Mouse (Mus musculus) kidney, adult 2 months (tissue): ENCODE measurements around the gene C5ar2. TPM values are rescaled to one million over a fixed set of nuclear protein-coding genes. Genes with fewer than 3 reads are reported as not detected.

ENCODE experiments used
- DNase-seq: peaks from one replicate; pipeline ENCODE4 v3.0.0; 2021
- H3K27ac ChIP-seq: fragments of 200-500 bp; 2 replicates; pipeline ENCODE4 v1.5.1; 2012; ENCODE audit warnings: low read depth, low read length, control low read depth, inconsistent platforms; ENCODE audit not compliant: insufficient read depth
- H3K27me3 ChIP-seq: fragments of 200-500 bp; replicated peaks from 2 replicates; pipeline ENCODE4 v1.6.1; 2012; ENCODE audit warnings: mild to moderate bottlenecking, moderate library complexity, low read length, inconsistent platforms; ENCODE audit not compliant: control insufficient read depth, insufficient read depth
- H3K36me3 ChIP-seq: fragments of 200-500 bp; 2 replicates; pipeline ENCODE4 v1.6.1; 2012; ENCODE audit warnings: mild to moderate bottlenecking, moderate library complexity, low read length, inconsistent platforms; ENCODE audit not compliant: control insufficient read depth, insufficient read depth
- H3K4me1 ChIP-seq: fragments of 200-500 bp; 2 replicates; pipeline ENCODE4 v1.6.1; 2011; ENCODE audit warnings: low read length; ENCODE audit not compliant: control insufficient read depth, insufficient read depth
- H3K4me3 ChIP-seq: fragments of 200-500 bp; 2 replicates; pipeline ENCODE4 v1.5.1; 2011; ENCODE audit warnings: mild to moderate bottlenecking, low read depth, low read length, control low read depth; ENCODE audit not compliant: insufficient read depth
- CTCF ChIP-seq: fragments of 200-500 bp; conservative IDR thresholded peaks from 2 replicates; pipeline ENCODE4 v1.5.1; 2011; ENCODE audit warnings: low read depth, mild to moderate bottlenecking, control low read depth, low read length, moderate library complexity, mixed read lengths; ENCODE audit not compliant: insufficient read depth, insufficient read length
- POLR2A ChIP-seq: fragments of 200-500 bp; IDR thresholded peaks from one replicate; pipeline ENCODE4 v1.6.1; 2011; ENCODE audit warnings: low read depth, low read length, control low read depth
- WGBS: fragments of 180-500 bp; shearing (Covaris S2); methylation state at CpG from one replicate; pipeline ENCODE4 v1.1.7; 2018; 5-methylcytosine and 5-hydroxymethylcytosine counted together
- polyA plus RNA-seq: library from polyadenylated mRNA; depleted of rRNA; stranded (reverse); fragments of >200 nt; gene quantifications from 2 replicates; pipeline ENCODE4 v1.2.3, GENCODE M21; 2012; rRNA removed

C5ar2 gene
- 0.34 and 0.39 TPM in 2 replicates for polyA plus RNA-seq

DNA sequence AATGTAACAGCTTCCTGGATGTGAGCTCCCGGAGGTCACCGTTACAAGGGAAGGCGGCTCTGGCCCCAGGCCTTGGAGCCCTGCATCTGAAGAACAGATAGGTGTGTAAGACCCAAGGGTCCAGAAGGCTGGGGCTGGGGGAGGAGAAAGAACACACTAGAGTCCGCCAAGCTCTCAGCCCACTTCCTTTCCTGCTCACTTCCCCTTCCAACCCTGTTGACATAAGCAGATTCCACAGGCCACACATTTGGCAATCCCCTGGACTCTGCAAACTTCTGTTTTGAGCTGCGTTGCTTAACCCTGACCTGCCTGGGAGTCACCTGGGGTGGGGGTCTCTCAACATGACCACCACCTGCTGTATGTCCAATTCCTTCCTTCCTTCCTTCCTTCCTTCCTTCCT, at the start of gene C5ar2:
Gene C5ar2 (minus strand): TSS at position 88 of the 400 bp plus-strand sequence.
- no peaks in the 10 kb centered on the region for H3K27me3 ChIP-seq
- H3K4me1 ChIP-seq = no peaks in the 10 kb centered on the region
- peak; percentile 25 for DNase-seq
- no peak for TF ChIP-seq POLR2A
- TF ChIP-seq CTCF = no peak
- WGBS = 41% methylated on average over 5 of the region's 5 CpGs
- no peaks in the 10 kb centered on the region for H3K36me3 ChIP-seq
- no peak within 1 kb of the TSS for H3K4me3 ChIP-seq
- H3K27ac ChIP-seq = no peak within 1 kb of the TSS

DNA sequence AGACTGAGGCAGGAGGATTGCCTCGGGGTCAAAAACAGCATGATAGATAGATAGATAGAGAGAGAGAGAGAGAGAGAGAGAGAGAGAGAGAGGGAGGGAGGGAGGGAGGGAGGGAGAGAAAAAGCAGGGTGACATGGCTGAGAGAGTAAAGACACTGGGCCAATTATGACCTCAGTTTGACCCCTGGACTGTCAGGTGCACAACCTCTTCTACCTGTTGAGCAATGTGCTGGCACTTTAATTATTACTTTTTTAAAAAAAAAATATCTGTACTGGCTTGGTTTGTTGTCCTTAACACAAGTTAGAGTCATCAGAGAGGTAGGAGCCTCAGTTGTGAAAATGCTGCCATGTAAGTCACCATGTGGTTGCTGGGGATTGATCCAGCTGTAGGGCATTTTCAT, 43.8 kb upstream of the C5ar2 start:
- Histone ChIP-seq H3K4me1 (no peaks in the 10 kb centered on the region), H3K36me3 (no peaks in the 10 kb centered on the region), H3K27me3 (no peaks in the 10 kb centered on the region), H3K27ac (no peak overlapping the region), H3K4me3 (no peak overlapping the region)
- 79% methylated on average over 1 of the region's 1 CpGs for WGBS
- no peak for DNase-seq
- no peak for TF ChIP-seq POLR2A
- no peak for TF ChIP-seq CTCF

DNA sequence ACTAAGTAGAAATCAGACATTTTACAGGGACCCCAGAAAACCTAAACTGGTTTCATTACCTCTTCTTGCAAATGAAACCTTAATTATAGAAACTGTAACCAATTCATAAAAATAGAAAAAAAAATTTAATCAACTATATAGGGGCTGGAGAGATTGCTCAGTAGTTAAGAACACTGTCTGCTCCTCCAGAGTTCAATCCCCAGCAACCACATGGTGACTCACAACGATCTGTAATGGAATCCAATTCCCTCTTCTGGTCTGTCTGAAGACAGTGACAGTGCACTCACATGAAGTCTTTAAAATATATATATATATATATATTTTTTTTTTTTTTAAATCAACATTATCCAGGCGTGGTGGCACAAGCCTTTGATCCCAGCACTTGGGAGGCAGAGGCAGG, 43.1 kb upstream of the C5ar2 start:
- TF ChIP-seq POLR2A (no peak), CTCF (no peak)
- Histone ChIP-seq H3K36me3 (no peaks in the 10 kb centered on the region), H3K4me3 (peak overlapping the region; percentile 36), H3K27me3 (no peaks in the 10 kb centered on the region), H3K27ac (peak overlapping the region; percentile 83; the same call in 1 of the 2 replicates), H3K4me1 (no peaks in the 10 kb centered on the region)
- no peak for DNase-seq
- WGBS = 66% methylated on average over 2 of the region's 2 CpGs

DNA sequence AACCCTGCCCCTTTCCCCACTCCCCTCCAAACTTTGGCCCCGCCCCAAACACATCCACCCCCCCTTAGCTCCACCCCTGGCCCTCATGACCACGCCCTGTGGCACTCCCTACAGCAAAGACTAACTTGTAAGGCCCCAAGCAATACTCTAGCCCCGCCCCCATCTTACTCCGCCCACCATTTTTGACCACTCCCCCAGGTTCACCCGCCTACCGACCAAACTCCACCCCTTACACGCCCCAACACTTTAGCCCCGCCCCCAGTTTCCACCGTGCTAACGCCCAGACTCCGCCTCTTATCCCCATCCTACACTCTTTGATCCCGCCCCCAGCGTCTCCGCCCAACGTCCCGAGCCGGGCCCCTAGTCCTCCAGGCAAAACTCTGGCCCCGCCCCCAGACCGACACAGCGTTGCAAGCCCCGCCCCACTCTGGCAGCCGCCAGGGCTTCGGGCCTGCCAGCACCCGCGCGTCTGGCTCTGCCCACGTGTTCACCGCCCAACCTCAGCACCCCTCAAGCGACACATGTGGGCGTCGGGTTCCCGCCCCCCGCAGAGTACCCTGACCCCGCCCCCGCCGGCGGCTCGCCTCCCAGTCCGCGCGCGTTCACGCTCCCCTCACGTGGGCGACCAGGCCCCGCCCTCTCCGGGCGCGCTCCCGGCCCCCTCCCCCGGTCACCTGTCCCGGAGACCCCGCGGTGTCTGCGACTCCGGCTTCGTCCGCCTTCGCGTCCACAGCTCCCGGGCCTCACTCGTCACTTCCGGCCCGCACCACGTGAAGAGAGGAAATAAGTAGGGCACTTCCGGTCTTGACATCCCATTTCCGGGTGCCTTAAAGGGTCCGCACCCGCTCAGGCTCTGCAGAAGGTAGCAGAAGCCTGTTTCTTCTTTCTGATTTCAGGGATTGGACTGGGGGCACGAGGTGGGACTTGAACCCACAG, 42.3 kb upstream of the C5ar2 start, which contains the start of gene Ccdc9:
Gene Ccdc9 (minus strand): TSS at position 770 of the 936 bp plus-strand sequence.
- Histone ChIP-seq H3K4me3 (peak within 1 kb of the TSS; percentile 72), H3K27me3 (no peaks in the 10 kb centered on the region), H3K4me1 (no peaks in the 10 kb centered on the region), H3K27ac (peak within 1 kb of the TSS; percentile 83), H3K36me3 (no peaks in the 10 kb centered on the region)
- TF ChIP-seq CTCF (no peak), POLR2A (peak; percentile 14)
- under 1% methylated on average over 69 of the region's 70 CpGs for WGBS
- peak; percentile 100 for DNase-seq

DNA sequence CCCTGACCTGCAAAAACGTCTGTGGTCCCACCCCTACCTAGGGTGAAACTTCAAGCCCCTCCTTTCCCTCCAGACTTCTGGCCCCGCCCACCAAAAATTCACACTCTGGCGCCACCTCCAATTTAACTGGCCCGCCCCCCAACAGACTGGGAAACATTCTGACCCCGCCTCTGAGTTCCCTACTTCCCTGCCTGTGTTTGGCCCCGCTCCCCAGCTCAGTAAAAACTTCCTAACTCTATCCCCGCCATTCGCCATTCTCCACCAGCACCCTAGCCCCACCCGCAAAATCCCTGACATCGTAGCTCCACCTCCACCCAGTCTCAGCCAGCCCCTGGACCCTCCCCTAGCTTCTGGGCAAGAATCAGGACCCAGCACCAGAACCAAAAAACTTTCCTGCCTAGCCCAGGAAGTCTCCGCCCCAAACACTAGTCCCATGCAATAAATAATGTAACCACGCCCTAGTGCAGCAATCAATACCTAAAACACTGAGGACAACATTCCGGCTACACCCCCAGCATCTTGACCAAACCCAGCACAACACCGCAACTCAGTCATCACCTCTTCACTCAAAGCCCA, 41.6 kb upstream of the C5ar2 start:
- peak overlapping the region; percentile 64 for H3K4me3 ChIP-seq
- no peaks in the 10 kb centered on the region for H3K4me1 ChIP-seq
- no peaks in the 10 kb centered on the region for H3K27me3 ChIP-seq
- no peak for TF ChIP-seq CTCF
- no peak for TF ChIP-seq POLR2A
- H3K36me3 ChIP-seq = no peaks in the 10 kb centered on the region
- WGBS = under 1% methylated on average over 14 of the region's 14 CpGs
- H3K27ac ChIP-seq = peak overlapping the region; percentile 73
- DNase-seq = peak; percentile 91

DNA sequence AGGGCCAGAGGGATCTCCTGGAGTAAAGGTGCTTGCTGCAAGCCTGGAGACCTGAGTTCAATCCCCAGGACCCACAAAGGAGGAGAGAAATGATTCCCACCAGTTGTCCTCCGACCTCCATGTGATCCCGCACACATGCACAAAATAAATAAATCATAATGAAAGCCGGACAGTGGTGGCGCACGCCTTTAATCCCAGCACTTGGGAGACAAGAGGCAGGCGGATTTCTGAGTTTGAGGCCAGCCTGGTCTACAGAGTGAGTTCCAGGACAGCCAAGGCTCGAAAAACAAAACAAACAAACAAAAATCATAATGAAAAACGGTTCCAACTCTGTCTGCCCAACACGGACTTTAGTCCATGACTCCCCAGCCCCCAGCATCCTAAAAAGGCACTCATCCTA, 41.0 kb upstream of the C5ar2 start:
- peak overlapping the region; percentile 64; the same call in 1 of the 2 replicates for H3K4me3 ChIP-seq
- H3K36me3 ChIP-seq = no peaks in the 10 kb centered on the region
- no peak overlapping the region for H3K27ac ChIP-seq
- TF ChIP-seq CTCF (no peak), POLR2A (no peak)
- H3K4me1 ChIP-seq = no peaks in the 10 kb centered on the region
- 55% methylated on average over 9 of the region's 9 CpGs for WGBS
- no peak for DNase-seq
- no peaks in the 10 kb centered on the region for H3K27me3 ChIP-seq

DNA sequence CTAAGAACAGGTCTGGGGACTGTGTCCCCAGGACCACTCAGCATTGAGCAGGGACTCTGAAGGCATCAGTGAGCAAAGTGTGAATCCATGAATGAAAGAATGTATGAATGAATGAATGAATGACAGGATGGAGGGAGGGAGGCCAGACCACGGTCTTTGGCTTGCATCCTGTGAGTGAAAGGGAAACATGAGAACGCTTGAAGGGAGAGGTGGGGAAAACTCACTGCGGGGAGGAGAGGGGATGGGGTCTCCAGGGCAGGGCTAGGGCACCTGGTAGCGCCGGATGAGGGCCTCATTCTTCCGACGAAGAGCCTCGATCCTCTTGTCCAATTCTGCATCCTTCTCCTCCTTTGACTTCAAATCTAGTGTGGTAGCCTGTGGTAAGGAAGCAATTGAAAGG, 40.0 kb upstream of the C5ar2 start:
- Histone ChIP-seq H3K36me3 (no peaks in the 10 kb centered on the region), H3K4me3 (no peak overlapping the region), H3K27ac (no peak overlapping the region), H3K4me1 (no peaks in the 10 kb centered on the region), H3K27me3 (no peaks in the 10 kb centered on the region)
- no peak for DNase-seq
- WGBS = 86% methylated on average over 8 of the region's 8 CpGs
- TF ChIP-seq CTCF = no peak
- TF ChIP-seq POLR2A = no peak
